Mouse (Mus musculus) forebrain, embryonic 16.5 days (tissue): ENCODE results near the gene Arid1b. TPM values are rescaled to one million over a fixed set of nuclear protein-coding genes. Genes with fewer than 3 reads are reported as not detected.

Experiments used
- ATAC-seq: fragments of 200-750 bp; cut with Nextera tagmentation; 2 replicates; pipeline ENCODE4 v1.8.0; 2017; ENCODE audit warnings: mild to moderate bottlenecking, moderate library complexity
- H3K27ac ChIP-seq: fragments of 300-500 bp; sonication (generic); 2 replicates; pipeline ENCODE4 v1.5.1; 2014; ENCODE audit warnings: low read length, control low read depth
- H3K27me3 ChIP-seq: fragments of 300-500 bp; sonication (generic); replicated peaks from 2 replicates; pipeline ENCODE4 v1.6.1; 2014; ENCODE audit warnings: low read length; ENCODE audit not compliant: control insufficient read depth, insufficient read depth
- H3K36me3 ChIP-seq: fragments of 300-500 bp; sonication (generic); 2 replicates; pipeline ENCODE4 v1.6.1; 2014; ENCODE audit not compliant: control insufficient read depth, insufficient read depth
- H3K4me1 ChIP-seq: fragments of 300-500 bp; sonication (generic); replicated peaks from 2 replicates; pipeline ENCODE4 v1.6.1; 2014; ENCODE audit warnings: low read length; ENCODE audit not compliant: control insufficient read depth, insufficient read depth
- H3K4me2 ChIP-seq: fragments of 300-500 bp; sonication (generic); 2 replicates; pipeline ENCODE4 v1.6.1; 2014; ENCODE audit warnings: mild to moderate bottlenecking, low read length, control low read depth
- H3K4me3 ChIP-seq: fragments of 300-500 bp; sonication (generic); replicated peaks from 2 replicates; pipeline ENCODE4 v1.5.1; 2014; ENCODE audit warnings: mild to moderate bottlenecking, low read length, control low read depth
- H3K9ac ChIP-seq: fragments of 300-500 bp; sonication (generic); replicated peaks from 2 replicates; pipeline ENCODE4 v1.6.1; 2014; ENCODE audit warnings: low read depth, low read length, control low read depth
- H3K9me3 ChIP-seq: fragments of 300-500 bp; sonication (generic); 2 replicates; pipeline ENCODE4 v1.6.1; 2016; ENCODE audit warnings: low read length; ENCODE audit not compliant: control insufficient read depth
- WGBS: fragments of 180-500 bp; shearing (Covaris S2); extraction: QIAGEN DNeasy Blood & Tissue Kit; methylation state at CpG from one replicate; pipeline ENCODE4 v1.1.7; 2014; 5-methylcytosine and 5-hydroxymethylcytosine counted together
- polyA plus RNA-seq: library from polyadenylated mRNA; unstranded; fragments of >200 nt; fragmentation: Nextera tagmentation; extraction: Ambion mirVana; gene quantifications from 2 replicates; pipeline ENCODE4 v1.2.1, GENCODE M21; 2015

Arid1b gene
- polyA plus RNA-seq, 1 experiment from 2014 or later, result 15.1 TPM

- Histone ChIP-seq H3K4me2 (no peak overlapping the region), H3K9me3 (no peaks in the 10 kb centered on the region), H3K4me3 (no peak overlapping the region), H3K4me1 (peaks cover 42% of the 10 kb centered on the region), H3K36me3 (no peaks in the 10 kb centered on the region), H3K9ac (no peak overlapping the region), H3K27me3 (no peaks in the 10 kb centered on the region), H3K27ac (no peak overlapping the region)
- ATAC-seq, result no peak
- WGBS, result 91% methylated on average over 9 of the region's 9 CpGs
These were observed 69.5 kb downstream of the Arid1b start for GRCm38 (mm10) chr17:5063471-5064176.

DNA sequence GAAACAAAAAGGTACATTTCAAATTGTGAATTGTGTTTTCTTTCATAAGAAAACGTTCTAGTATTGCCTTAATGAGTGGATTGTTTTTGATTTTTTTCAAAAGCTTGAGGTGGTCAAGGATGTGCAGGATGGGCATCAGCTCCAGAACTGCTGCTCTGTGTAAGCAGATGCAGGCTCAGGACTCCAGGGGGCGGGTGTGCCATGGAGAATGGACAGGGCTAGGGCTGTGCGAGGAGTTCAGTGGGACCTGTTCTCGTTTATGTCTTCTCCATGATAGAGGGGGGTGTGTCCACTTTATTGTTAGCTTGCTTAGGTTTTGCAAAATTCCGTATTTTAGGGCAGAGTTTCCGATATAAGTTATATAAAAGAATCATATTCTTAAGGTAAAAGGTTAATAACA lies 70.6 kb downstream of the Arid1b start:
- peaks cover 33% of the 10 kb centered on the region for H3K4me1 ChIP-seq
- ATAC-seq, result no peak
- no peak overlapping the region for H3K4me3 ChIP-seq
- H3K27ac ChIP-seq, result no peak overlapping the region
- WGBS, result 82% methylated on average over 6 of the region's 6 CpGs
- H3K9me3 ChIP-seq, result no peaks in the 10 kb centered on the region
- H3K4me2 ChIP-seq, result no peak overlapping the region
- no peaks in the 10 kb centered on the region for H3K36me3 ChIP-seq
- no peak overlapping the region for H3K9ac ChIP-seq
- H3K27me3 ChIP-seq, result no peaks in the 10 kb centered on the region

DNA sequence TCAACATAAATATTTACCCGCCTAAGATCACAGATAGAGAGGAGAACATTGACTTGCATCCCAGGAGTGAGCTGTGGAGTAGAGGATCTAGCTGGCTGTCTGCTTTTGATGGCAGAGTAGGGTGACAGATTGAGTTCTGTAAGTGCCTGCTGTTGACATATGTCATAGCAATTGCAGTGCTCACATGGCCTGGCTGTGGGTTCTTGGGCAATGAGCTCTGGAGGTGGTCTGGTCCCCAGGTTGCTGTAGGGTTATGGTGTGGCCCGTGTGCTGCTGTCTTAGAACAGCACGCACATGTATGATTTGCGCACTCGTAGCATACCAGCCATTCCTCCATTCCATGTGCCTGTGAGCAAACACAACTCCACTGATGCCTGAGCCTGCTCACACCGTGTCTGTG lies 71.1 kb downstream of the Arid1b start:
- Histone ChIP-seq H3K36me3 (no peaks in the 10 kb centered on the region), H3K9ac (no peak overlapping the region), H3K4me1 (peaks cover 32% of the 10 kb centered on the region), H3K9me3 (no peaks in the 10 kb centered on the region), H3K27ac (no peak overlapping the region), H3K27me3 (no peaks in the 10 kb centered on the region), H3K4me3 (no peak overlapping the region), H3K4me2 (no peak overlapping the region)
- 84% methylated on average over 6 of the region's 6 CpGs for WGBS
- 0 out of 2 replicates have a peak, but pooled peaks have one; percentile 13 for ATAC-seq

- WGBS, result 75% methylated on average over 8 of the region's 8 CpGs
- H3K27ac ChIP-seq, result no peak overlapping the region
- H3K27me3 ChIP-seq, result no peaks in the 10 kb centered on the region
- no peak overlapping the region for H3K4me2 ChIP-seq
- no peaks in the 10 kb centered on the region for H3K36me3 ChIP-seq
- H3K9ac ChIP-seq, result no peak overlapping the region
- no peak overlapping the region for H3K4me3 ChIP-seq
- peaks cover 26% of the 10 kb centered on the region for H3K4me1 ChIP-seq
- H3K9me3 ChIP-seq, result no peaks in the 10 kb centered on the region
- no peak for ATAC-seq
These were observed 72.7 kb downstream of the Arid1b start for GRCm38 (mm10) chr17:5066835-5067234.

DNA sequence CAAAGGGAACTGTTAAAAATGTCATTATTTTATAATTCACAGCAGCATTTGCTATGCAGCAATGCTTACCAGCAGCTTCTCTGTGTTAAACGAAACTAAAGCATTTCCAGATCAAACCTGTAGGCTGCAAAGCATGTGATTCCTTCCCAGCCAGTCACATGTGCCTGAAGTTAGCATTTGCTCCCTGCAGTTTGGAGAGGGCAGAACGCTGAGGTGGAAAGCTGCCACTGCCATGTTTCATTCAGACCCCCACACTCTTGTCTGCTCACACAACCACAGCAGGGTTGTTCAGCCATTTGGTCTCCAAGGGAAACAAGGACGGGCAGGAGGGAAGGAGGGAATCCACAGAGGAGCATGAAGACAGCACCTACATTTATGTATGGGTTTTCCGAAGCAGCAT lies 73.1 kb downstream of the Arid1b start:
- Histone ChIP-seq H3K9me3 (no peaks in the 10 kb centered on the region), H3K36me3 (no peaks in the 10 kb centered on the region), H3K9ac (no peak overlapping the region), H3K4me1 (peaks cover 26% of the 10 kb centered on the region), H3K4me3 (no peak overlapping the region), H3K4me2 (no peak overlapping the region), H3K27me3 (no peaks in the 10 kb centered on the region), H3K27ac (no peak overlapping the region)
- ATAC-seq, result peak; percentile 36; the same call in 1 of the 2 replicates
- 57% methylated on average over 4 of the region's 4 CpGs for WGBS

DNA sequence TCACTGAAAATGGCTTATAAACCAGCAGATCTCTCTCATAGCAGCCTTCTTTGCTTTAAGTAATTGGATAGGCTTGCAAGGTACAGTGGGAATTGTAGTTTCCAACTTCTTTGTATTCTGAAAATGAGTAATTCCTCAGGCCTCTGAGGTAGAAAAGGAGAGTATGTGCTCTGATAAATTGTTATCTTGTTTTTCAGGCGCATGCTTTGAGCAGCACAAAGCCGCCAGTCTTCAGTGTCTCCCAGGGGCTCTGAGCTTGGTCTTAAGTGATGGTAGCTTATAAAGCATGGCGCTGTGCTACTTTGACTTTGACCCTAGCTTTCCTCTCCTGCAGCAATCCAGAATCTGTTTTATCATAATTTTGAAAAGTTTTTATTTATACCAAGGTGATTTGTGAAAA lies 76.3 kb downstream of the Arid1b start:
- Histone ChIP-seq H3K9ac (no peak overlapping the region), H3K27me3 (no peaks in the 10 kb centered on the region), H3K9me3 (no peaks in the 10 kb centered on the region), H3K4me3 (no peak overlapping the region), H3K27ac (no peak overlapping the region), H3K4me2 (no peak overlapping the region), H3K4me1 (peaks cover 19% of the 10 kb centered on the region), H3K36me3 (no peaks in the 10 kb centered on the region)
- 88% methylated on average over 3 of the region's 3 CpGs for WGBS
- ATAC-seq, result no peak

- H3K4me3 ChIP-seq, result no peak overlapping the region
- H3K9me3 ChIP-seq, result no peaks in the 10 kb centered on the region
- ATAC-seq, result no peak
- WGBS, result 79% methylated on average over 4 of the region's 4 CpGs
- H3K4me2 ChIP-seq, result no peak overlapping the region
- H3K4me1 ChIP-seq, result 0 out of 2 replicates have a peak, but pooled peaks cover 3% of the 10 kb centered on the region
- no peaks in the 10 kb centered on the region for H3K36me3 ChIP-seq
- H3K27me3 ChIP-seq, result no peaks in the 10 kb centered on the region
- no peak overlapping the region for H3K9ac ChIP-seq
- no peak overlapping the region for H3K27ac ChIP-seq
These were observed 78.4 kb downstream of the Arid1b start for GRCm38 (mm10) chr17:5072539-5072938.

- H3K9me3 ChIP-seq, result no peaks in the 10 kb centered on the region
- H3K4me2 ChIP-seq, result no peak overlapping the region
- 88% methylated on average over 7 of the region's 7 CpGs for WGBS
- H3K9ac ChIP-seq, result no peak overlapping the region
- no peak for ATAC-seq
- no peaks in the 10 kb centered on the region for H3K27me3 ChIP-seq
- H3K36me3 ChIP-seq, result no peaks in the 10 kb centered on the region
- no peak overlapping the region for H3K4me3 ChIP-seq
- H3K4me1 ChIP-seq, result 0 out of 2 replicates have a peak, but pooled peaks cover 2% of the 10 kb centered on the region
- H3K27ac ChIP-seq, result no peak overlapping the region
These were observed 80.8 kb downstream of the Arid1b start for GRCm38 (mm10) chr17:5074752-5075506.

- H3K9ac ChIP-seq, result no peak overlapping the region
- H3K27ac ChIP-seq, result no peak overlapping the region
- H3K4me2 ChIP-seq, result no peak overlapping the region
- no peaks in the 10 kb centered on the region for H3K36me3 ChIP-seq
- no peaks in the 10 kb centered on the region for H3K9me3 ChIP-seq
- no peaks in the 10 kb centered on the region for H3K27me3 ChIP-seq
- H3K4me1 ChIP-seq, result peaks cover 25% of the 10 kb centered on the region
- no peak for ATAC-seq
- WGBS, result 78% methylated on average over 9 of the region's 9 CpGs
- no peak overlapping the region for H3K4me3 ChIP-seq
These were observed 83.9 kb downstream of the Arid1b start for GRCm38 (mm10) chr17:5077996-5078395.
